Comparison of ENCODE assay signal across 8 mouse cellular contexts in genomic region chr7:3664524-3665214, GRCm38 (mm10). TPM values are rescaled to one million over a fixed set of nuclear protein-coding genes. Genes with fewer than 3 reads are reported as not detected.
DNase-seq lines count a peak whose midpoint lies in the region; ATAC-seq and TF ChIP-seq lines count a peak whose summit lies in the region.

No protein-coding gene starts in this region.

- peak; percentile 7; the same call in 1 of the 2 replicates for ATAC-seq in embryonic facial prominence, embryonic 13.5 days (ENCODE audit: insufficient number of reproducible peaks, insufficient read depth, low FRiP score, low TSS enrichment, low read depth)
- ATAC-seq in lung, embryonic 14.5 days (ENCODE audit: insufficient read depth), result peak; percentile 28
- ATAC-seq in stomach, embryonic 16.5 days (ENCODE audit: insufficient read depth, low FRiP score), result peak; percentile 26
- ATAC-seq in cerebellum, adult (ENCODE audit: insufficient number of reproducible peaks, low FRiP score, low TSS enrichment), result no peak

- peaks cover 40% of the 10 kb centered on the region for H3K36me3 ChIP-seq in heart, embryonic 10.5 days
- H3K36me3 ChIP-seq in embryonic facial prominence, embryonic 13.5 days, result peaks cover 36% of the 10 kb centered on the region
- peaks cover 40% of the 10 kb centered on the region for H3K36me3 ChIP-seq in lung, embryonic 14.5 days (ENCODE audit: insufficient read depth)
- H3K36me3 ChIP-seq in stomach, embryonic 16.5 days (ENCODE audit: control insufficient read depth, insufficient read depth, low read length), result peaks cover 17% of the 10 kb centered on the region

- peak overlapping the region; percentile 70 for H3K4me2 ChIP-seq in embryonic facial prominence, embryonic 13.5 days
- H3K4me2 ChIP-seq in lung, embryonic 14.5 days, result peak overlapping the region; percentile 82
- H3K4me2 ChIP-seq in stomach, embryonic 16.5 days (ENCODE audit: low read depth, low read length), result peak overlapping the region; percentile 76

- 30% methylated on average over 15 of the region's 15 CpGs for WGBS in heart, embryonic 10.5 days
- 30% methylated on average over 15 of the region's 15 CpGs for WGBS in embryonic facial prominence, embryonic 13.5 days
- 29% methylated on average over 15 of the region's 15 CpGs for WGBS in lung, embryonic 14.5 days
- 23% methylated on average over 15 of the region's 15 CpGs for WGBS in stomach, embryonic 16.5 days

- DNase-seq in heart, embryonic 10.5 days (ENCODE audit: low spot score), result peak; percentile 78
- DNase-seq in heart, postnatal 25 days (ENCODE audit: low spot score), result no peak
- peak; percentile 64 for DNase-seq in kidney, adult 11 months
- peak; percentile 38 for DNase-seq in lung, embryonic 14.5 days
- DNase-seq in cerebellum, adult 11 months, result no peak

- peak overlapping the region; percentile 80 for H3K4me3 ChIP-seq in heart, embryonic 10.5 days
- H3K4me3 ChIP-seq in embryonic facial prominence, embryonic 13.5 days, result peak overlapping the region; percentile 74
- H3K4me3 ChIP-seq in lung, embryonic 14.5 days (ENCODE audit: low read depth, low read length), result peak overlapping the region; percentile 59
- peak overlapping the region; percentile 74 for H3K4me3 ChIP-seq in stomach, embryonic 16.5 days (replicated peaks; ENCODE audit: low read length)

- no peak for TF ChIP-seq CTCF in lung, embryonic 14.5 days (IDR thresholded peaks at IDR 0.05; ENCODE audit: low read depth)

- intact Hi-C loops in heart, postnatal 25 days (cut with DNase I), result loop anchor here (1.0 kb wide), 1 partner anchor 18 kb away; no protein-coding TSS in a partner anchor

- peaks cover 28% of the 10 kb centered on the region for H3K4me1 ChIP-seq in heart, embryonic 10.5 days
- peaks cover 23% of the 10 kb centered on the region for H3K4me1 ChIP-seq in embryonic facial prominence, embryonic 13.5 days
- H3K4me1 ChIP-seq in lung, embryonic 14.5 days (ENCODE audit: insufficient read depth), result 0 out of 2 replicates have a peak, but pooled peaks cover 3% of the 10 kb centered on the region
- H3K4me1 ChIP-seq in stomach, embryonic 16.5 days (ENCODE audit: control insufficient read depth, insufficient read depth, low read length), result peaks cover 15% of the 10 kb centered on the region

- H3K9me3 ChIP-seq in heart, embryonic 10.5 days, result no peaks in the 10 kb centered on the region
- H3K9me3 ChIP-seq in embryonic facial prominence, embryonic 13.5 days, result no peaks in the 10 kb centered on the region
- H3K9me3 ChIP-seq in lung, embryonic 14.5 days (ENCODE audit: low read depth, low read length), result no peaks in the 10 kb centered on the region
- no peaks in the 10 kb centered on the region for H3K9me3 ChIP-seq in stomach, embryonic 16.5 days (replicated peaks; ENCODE audit: control insufficient read depth, low read length)

- H3K9ac ChIP-seq in embryonic facial prominence, embryonic 13.5 days, result peak overlapping the region; percentile 87
- peak overlapping the region; percentile 69 for H3K9ac ChIP-seq in lung, embryonic 14.5 days
- peak overlapping the region; percentile 78 for H3K9ac ChIP-seq in stomach, embryonic 16.5 days (ENCODE audit: low read length)

- peak overlapping the region; percentile 92 for H3K27ac ChIP-seq in heart, embryonic 10.5 days
- peak overlapping the region; percentile 90 for H3K27ac ChIP-seq in embryonic facial prominence, embryonic 13.5 days
- H3K27ac ChIP-seq in lung, embryonic 14.5 days (ENCODE audit: low read depth), result peak overlapping the region; percentile 74
- peak overlapping the region; percentile 90 for H3K27ac ChIP-seq in stomach, embryonic 16.5 days (ENCODE audit: low read length)

- no peaks in the 10 kb centered on the region for H3K27me3 ChIP-seq in heart, embryonic 10.5 days (ENCODE audit: insufficient read depth, poor library complexity, severe bottlenecking)
- H3K27me3 ChIP-seq in embryonic facial prominence, embryonic 13.5 days, result no peaks in the 10 kb centered on the region
- H3K27me3 ChIP-seq in lung, embryonic 14.5 days (ENCODE audit: insufficient read depth, low read length), result no peaks in the 10 kb centered on the region
- no peaks in the 10 kb centered on the region for H3K27me3 ChIP-seq in stomach, embryonic 16.5 days (ENCODE audit: control insufficient read depth, insufficient read depth, low read length)

RNA-seq across cellular contexts. Expression of gene Leng1, which starts 1.0 kb away (rescaled TPM):
- 19.5 and 19.6 TPM in 2 replicates for polyA plus RNA-seq in heart, embryonic 10.5 days (2016; fragmentation: Nextera tagmentation; extraction: Ambion mirVana)
- 10 to 100 TPM; 10.0 to 11.4 TPM for total RNA-seq in heart, postnatal 25 days (2021)
- polyA plus RNA-seq in embryonic facial prominence, embryonic 13.5 days (2015; fragmentation: Nextera tagmentation; extraction: Ambion mirVana), result 20.0 and 20.6 TPM in 2 replicates
- polyA plus RNA-seq in lung, embryonic 14.5 days (2014; fragmentation: Nextera tagmentation; extraction: Ambion mirVana), result 12.0 and 12.5 TPM in 2 replicates
- 12.0 and 14.3 TPM in 2 replicates for polyA plus RNA-seq in stomach, embryonic 16.5 days (2015; fragmentation: Nextera tagmentation; extraction: Ambion mirVana)

RNA-seq across cellular contexts. Expression of gene Tmc4, which starts 12.7 kb away (rescaled TPM):
- 5.4 and 8.5 TPM in 2 replicates for polyA plus RNA-seq in heart, embryonic 10.5 days (2016; fragmentation: Nextera tagmentation; extraction: Ambion mirVana)
- under 1 TPM; 0.45 to 0.83 TPM for total RNA-seq in heart, postnatal 25 days (2021)
- 6.2 and 10.3 TPM in 2 replicates for polyA plus RNA-seq in embryonic facial prominence, embryonic 13.5 days (2015; fragmentation: Nextera tagmentation; extraction: Ambion mirVana)
- 16.1 and 17.3 TPM in 2 replicates for polyA plus RNA-seq in lung, embryonic 14.5 days (2014; fragmentation: Nextera tagmentation; extraction: Ambion mirVana)
- polyA plus RNA-seq in stomach, embryonic 16.5 days (2015; fragmentation: Nextera tagmentation; extraction: Ambion mirVana), result 76.9 and 96.7 TPM in 2 replicates

RNA-seq across cellular contexts. Expression of gene Cnot3, which starts 19.6 kb away (rescaled TPM):
- polyA plus RNA-seq in heart, embryonic 10.5 days (2016; fragmentation: Nextera tagmentation; extraction: Ambion mirVana), result 40.7 and 56.4 TPM in 2 replicates
- 10 to 100 TPM; 24.7 to 30.6 TPM for total RNA-seq in heart, postnatal 25 days (2021)
- 65.6 and 66.0 TPM in 2 replicates for polyA plus RNA-seq in embryonic facial prominence, embryonic 13.5 days (2015; fragmentation: Nextera tagmentation; extraction: Ambion mirVana)
- 76.4 and 79.8 TPM in 2 replicates for polyA plus RNA-seq in lung, embryonic 14.5 days (2014; fragmentation: Nextera tagmentation; extraction: Ambion mirVana)
- polyA plus RNA-seq in stomach, embryonic 16.5 days (2015; fragmentation: Nextera tagmentation; extraction: Ambion mirVana), result 43.0 and 44.5 TPM in 2 replicates

RNA-seq across cellular contexts. Expression of gene Tsen34, which starts 28.0 kb away (rescaled TPM):
- 221 and 268 TPM in 2 replicates for polyA plus RNA-seq in heart, embryonic 10.5 days (2016; fragmentation: Nextera tagmentation; extraction: Ambion mirVana)
- total RNA-seq in heart, postnatal 25 days (2021), result 10 to 100 TPM; 68.3 to 73.4 TPM
- 275 and 301 TPM in 2 replicates for polyA plus RNA-seq in embryonic facial prominence, embryonic 13.5 days (2015; fragmentation: Nextera tagmentation; extraction: Ambion mirVana)
- polyA plus RNA-seq in lung, embryonic 14.5 days (2014; fragmentation: Nextera tagmentation; extraction: Ambion mirVana), result 277 and 290 TPM in 2 replicates
- polyA plus RNA-seq in stomach, embryonic 16.5 days (2015; fragmentation: Nextera tagmentation; extraction: Ambion mirVana), result 184 and 194 TPM in 2 replicates

RNA-seq across cellular contexts. Expression of gene Mboat7, which starts 28.7 kb away (rescaled TPM):
- 32.7 and 40.4 TPM in 2 replicates for polyA plus RNA-seq in heart, embryonic 10.5 days (2016; fragmentation: Nextera tagmentation; extraction: Ambion mirVana)
- 10 to 100 TPM; 17.1 to 17.9 TPM for total RNA-seq in heart, postnatal 25 days (2021)
- polyA plus RNA-seq in embryonic facial prominence, embryonic 13.5 days (2015; fragmentation: Nextera tagmentation; extraction: Ambion mirVana), result 63.7 and 65.7 TPM in 2 replicates
- 38.0 and 44.2 TPM in 2 replicates for polyA plus RNA-seq in lung, embryonic 14.5 days (2014; fragmentation: Nextera tagmentation; extraction: Ambion mirVana)
- polyA plus RNA-seq in stomach, embryonic 16.5 days (2015; fragmentation: Nextera tagmentation; extraction: Ambion mirVana), result 44.5 and 48.6 TPM in 2 replicates

Comparison
In these comparisons a context has a peak if more than half of its experiments do, and no peak if none do; other contexts are left out.
1. DNase-seq: peak in heart, embryonic 10.5 days (single experiment), kidney, adult 11 months (single experiment) and lung, embryonic 14.5 days (single experiment); none in heart, postnatal 25 days (single experiment) and cerebellum, adult 11 months (single experiment).
2. Peak in every context shown above with its lines, with median percentiles within 50 percentile points of each other: H3K27ac ChIP-seq, H3K4me3 ChIP-seq, H3K4me2 ChIP-seq and H3K9ac ChIP-seq.